Mouse (Mus musculus): ENCODE measurements around the gene Olfr631. TPM values are rescaled to one million over a fixed set of nuclear protein-coding genes. Genes with fewer than 3 reads are reported as not detected.

Olfr631 gene
- total and polyA plus RNA-seq, 2 experiments from 2014 or later, result not detected

DNA sequence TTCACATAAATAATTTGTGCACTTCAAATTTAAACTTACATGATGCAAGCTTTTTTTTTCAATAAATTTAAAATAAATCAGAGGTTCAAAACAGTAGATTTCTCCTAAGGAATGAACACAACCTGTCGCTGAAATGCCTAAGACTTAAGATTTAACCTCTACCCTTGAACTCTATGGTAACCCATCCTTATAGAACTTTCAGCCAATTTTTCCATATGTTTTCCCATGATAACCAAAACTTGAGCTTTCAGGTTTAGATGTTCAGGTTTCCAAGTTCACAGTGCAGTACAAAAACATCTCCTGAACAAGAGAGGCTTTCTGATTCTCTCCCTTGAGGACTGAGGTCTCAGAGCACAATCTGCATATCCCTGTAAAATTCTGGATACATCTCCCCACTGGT is 42.2 kb downstream of the Olfr631 start, which contains the start of gene Olfr635:
Olfr635 (plus strand) TSS at position 301 of the 400 bp plus-strand sequence.
- no peak within 1 kb of the TSS for H3K9ac ChIP-seq (replicated peaks; ENCODE audit: low read depth, low read length)
- H3K4me1 ChIP-seq (ENCODE audit: control insufficient read depth, insufficient read depth), result no peaks in the 10 kb centered on the region
- H3K27me3 ChIP-seq (ENCODE audit: control insufficient read depth, insufficient read depth, low read length), result no peaks in the 10 kb centered on the region
- H3K9me3 ChIP-seq (replicated peaks; ENCODE audit: control insufficient read depth, low read length), result no peaks in the 10 kb centered on the region
- no peak for DNase-seq (ENCODE audit: low spot score)
- no peak within 1 kb of the TSS for H3K4me3 ChIP-seq (ENCODE audit: low read depth, low read length)
- no peak within 1 kb of the TSS for H3K27ac ChIP-seq (ENCODE audit: low read depth)
- no peaks in the 10 kb centered on the region for H3K36me3 ChIP-seq (replicated peaks; ENCODE audit: control insufficient read depth, insufficient read depth, low read length)
- no peak for ATAC-seq (ENCODE audit: insufficient read depth, low read depth)
- WGBS, result 59% methylated on average over 1 of the region's 1 CpGs
- H3K4me2 ChIP-seq (ENCODE audit: low read depth, low read length), result no peak within 1 kb of the TSS
- TF ChIP-seq CTCF (IDR thresholded peaks at IDR 0.05; ENCODE audit: low read depth), result no peak
- no peak for TF ChIP-seq EP300 (IDR thresholded peaks at IDR 0.05; ENCODE audit: low read depth)

GRCm38 (mm10) chr7:103971782-103972181 is 43.2 kb downstream of the Olfr631 start:
- 32% methylated on average over 1 of the region's 1 CpGs for WGBS
- TF ChIP-seq CTCF (IDR thresholded peaks at IDR 0.05; ENCODE audit: low read depth), result no peak
- no peak for TF ChIP-seq EP300 (IDR thresholded peaks at IDR 0.05; ENCODE audit: low read depth)
- DNase-seq (ENCODE audit: low spot score) (no peak), ATAC-seq (ENCODE audit: insufficient read depth, low read depth) (no peak)
- Histone ChIP-seq H3K9ac (replicated peaks; ENCODE audit: low read depth, low read length) (no peak overlapping the region), H3K27me3 (ENCODE audit: control insufficient read depth, insufficient read depth, low read length) (no peaks in the 10 kb centered on the region), H3K4me2 (ENCODE audit: low read depth, low read length) (no peak overlapping the region), H3K36me3 (replicated peaks; ENCODE audit: control insufficient read depth, insufficient read depth, low read length) (no peaks in the 10 kb centered on the region), H3K4me1 (ENCODE audit: control insufficient read depth, insufficient read depth) (no peaks in the 10 kb centered on the region), H3K27ac (ENCODE audit: low read depth) (no peak overlapping the region), H3K9me3 (replicated peaks; ENCODE audit: control insufficient read depth, low read length) (no peaks in the 10 kb centered on the region), H3K4me3 (ENCODE audit: low read depth, low read length) (no peak overlapping the region)

Other genes with a start within 250 kb of the Olfr631 start
Only the 30 nearest of the 33 such genes appear.
- gene Olfr243, start 214.2 kb upstream of the Olfr631 start, total RNA-seq (2014; rRNA removed; ENCODE audit: low replicate concordance), result not detected in 2 replicates
- not detected in 2 replicates for gene Olfr243, start 214.2 kb upstream of the Olfr631 start, polyA plus RNA-seq (2015; fragmentation: Nextera tagmentation; extraction: Ambion mirVana)
- not detected in 2 replicates for gene Olfr628, start 198.5 kb upstream of the Olfr631 start, total RNA-seq (2014; rRNA removed; ENCODE audit: low replicate concordance)
- not detected in 2 replicates for gene Olfr628, start 198.5 kb upstream of the Olfr631 start, polyA plus RNA-seq (2015; fragmentation: Nextera tagmentation; extraction: Ambion mirVana)
- gene Olfr629, start 183.9 kb upstream of the Olfr631 start, total RNA-seq (2014; rRNA removed; ENCODE audit: low replicate concordance), result not detected in 2 replicates
- not detected in 2 replicates for gene Olfr629, start 183.9 kb upstream of the Olfr631 start, polyA plus RNA-seq (2015; fragmentation: Nextera tagmentation; extraction: Ambion mirVana)
- gene Olfr630, start 171.5 kb upstream of the Olfr631 start, total RNA-seq (2014; rRNA removed; ENCODE audit: low replicate concordance), result not detected in 2 replicates
- not detected in 2 replicates for gene Olfr630, start 171.5 kb upstream of the Olfr631 start, polyA plus RNA-seq (2015; fragmentation: Nextera tagmentation; extraction: Ambion mirVana)
- not detected in 2 replicates for gene Olfr69, start 157.2 kb upstream of the Olfr631 start, total RNA-seq (2014; rRNA removed; ENCODE audit: low replicate concordance)
- not detected in 2 replicates for gene Olfr69, start 157.2 kb upstream of the Olfr631 start, polyA plus RNA-seq (2015; fragmentation: Nextera tagmentation; extraction: Ambion mirVana)
- not detected in 2 replicates for gene Olfr68, start 149.1 kb upstream of the Olfr631 start, total RNA-seq (2014; rRNA removed; ENCODE audit: low replicate concordance)
- gene Olfr68, start 149.1 kb upstream of the Olfr631 start, polyA plus RNA-seq (2015; fragmentation: Nextera tagmentation; extraction: Ambion mirVana), result not detected in 2 replicates
- not detected in 2 replicates for gene Olfr67, start 137.0 kb upstream of the Olfr631 start, total RNA-seq (2014; rRNA removed; ENCODE audit: low replicate concordance)
- gene Olfr67, start 137.0 kb upstream of the Olfr631 start, polyA plus RNA-seq (2015; fragmentation: Nextera tagmentation; extraction: Ambion mirVana), result not detected in 2 replicates
- gene Hbb-bt, start 114.8 kb upstream of the Olfr631 start, total RNA-seq (2014; rRNA removed; ENCODE audit: low replicate concordance), result 716 and 1,401 TPM in 2 replicates
- 772 and 1,221 TPM in 2 replicates for gene Hbb-bt, start 114.8 kb upstream of the Olfr631 start, polyA plus RNA-seq (2015; fragmentation: Nextera tagmentation; extraction: Ambion mirVana)
- 5,431 and 6,330 TPM in 2 replicates for gene Hbb-bs, start 100.7 kb upstream of the Olfr631 start, total RNA-seq (2014; rRNA removed; ENCODE audit: low replicate concordance)
- 3,638 and 5,614 TPM in 2 replicates for gene Hbb-bs, start 100.7 kb upstream of the Olfr631 start, polyA plus RNA-seq (2015; fragmentation: Nextera tagmentation; extraction: Ambion mirVana)
- not detected in 2 replicates for gene Hbb-bh2, start 88.3 kb upstream of the Olfr631 start, total RNA-seq (2014; rRNA removed; ENCODE audit: low replicate concordance)
- not detected in 2 replicates for gene Hbb-bh2, start 88.3 kb upstream of the Olfr631 start, polyA plus RNA-seq (2015; fragmentation: Nextera tagmentation; extraction: Ambion mirVana)
- gene Hbb-bh1, start 85.7 kb upstream of the Olfr631 start, total RNA-seq (2014; rRNA removed; ENCODE audit: low replicate concordance), result not detected in 2 replicates
- not detected in 2 replicates for gene Hbb-bh1, start 85.7 kb upstream of the Olfr631 start, polyA plus RNA-seq (2015; fragmentation: Nextera tagmentation; extraction: Ambion mirVana)
- 0.80 TPM in 1 of 2 replicates, not detected in the other for gene Hbb-y, start 75.6 kb upstream of the Olfr631 start, total RNA-seq (2014; rRNA removed; ENCODE audit: low replicate concordance)
- gene Hbb-y, start 75.6 kb upstream of the Olfr631 start, polyA plus RNA-seq (2015; fragmentation: Nextera tagmentation; extraction: Ambion mirVana), result 2.2 and 2.7 TPM in 2 replicates
- not detected in 2 replicates for gene Olfr66, start 42.6 kb upstream of the Olfr631 start, total RNA-seq (2014; rRNA removed; ENCODE audit: low replicate concordance)
- not detected in 2 replicates for gene Olfr66, start 42.6 kb upstream of the Olfr631 start, polyA plus RNA-seq (2015; fragmentation: Nextera tagmentation; extraction: Ambion mirVana)
- gene Olfr64, start 34.3 kb upstream of the Olfr631 start, total RNA-seq (2014; rRNA removed; ENCODE audit: low replicate concordance), result not detected in 2 replicates
- not detected in 2 replicates for gene Olfr64, start 34.3 kb upstream of the Olfr631 start, polyA plus RNA-seq (2015; fragmentation: Nextera tagmentation; extraction: Ambion mirVana)
- gene Olfr65, start 25.3 kb upstream of the Olfr631 start, total RNA-seq (2014; rRNA removed; ENCODE audit: low replicate concordance), result not detected in 2 replicates
- gene Olfr65, start 25.3 kb upstream of the Olfr631 start, polyA plus RNA-seq (2015; fragmentation: Nextera tagmentation; extraction: Ambion mirVana), result not detected in 2 replicates
- not detected in 2 replicates for gene Olfr632, start 5.5 kb downstream of the Olfr631 start, total RNA-seq (2014; rRNA removed; ENCODE audit: low replicate concordance)
- gene Olfr632, start 5.5 kb downstream of the Olfr631 start, polyA plus RNA-seq (2015; fragmentation: Nextera tagmentation; extraction: Ambion mirVana), result not detected in 2 replicates
- gene Olfr633, start 15.6 kb downstream of the Olfr631 start, total RNA-seq (2014; rRNA removed; ENCODE audit: low replicate concordance), result not detected in 2 replicates
- not detected in 2 replicates for gene Olfr633, start 15.6 kb downstream of the Olfr631 start, polyA plus RNA-seq (2015; fragmentation: Nextera tagmentation; extraction: Ambion mirVana)
- not detected in 2 replicates for gene Olfr635, start 42.3 kb downstream of the Olfr631 start, total RNA-seq (2014; rRNA removed; ENCODE audit: low replicate concordance)
- gene Olfr635, start 42.3 kb downstream of the Olfr631 start, polyA plus RNA-seq (2015; fragmentation: Nextera tagmentation; extraction: Ambion mirVana), result not detected in 2 replicates
- not detected in 2 replicates for gene Olfr638, start 69.9 kb downstream of the Olfr631 start, total RNA-seq (2014; rRNA removed; ENCODE audit: low replicate concordance)
- not detected in 2 replicates for gene Olfr638, start 69.9 kb downstream of the Olfr631 start, polyA plus RNA-seq (2015; fragmentation: Nextera tagmentation; extraction: Ambion mirVana)
- gene Olfr639, start 88.5 kb downstream of the Olfr631 start, total RNA-seq (2014; rRNA removed; ENCODE audit: low replicate concordance), result not detected in 2 replicates
- gene Olfr639, start 88.5 kb downstream of the Olfr631 start, polyA plus RNA-seq (2015; fragmentation: Nextera tagmentation; extraction: Ambion mirVana), result not detected in 2 replicates
- gene Olfr640, start 96.7 kb downstream of the Olfr631 start, total RNA-seq (2014; rRNA removed; ENCODE audit: low replicate concordance), result not detected in 2 replicates
- not detected in 2 replicates for gene Olfr640, start 96.7 kb downstream of the Olfr631 start, polyA plus RNA-seq (2015; fragmentation: Nextera tagmentation; extraction: Ambion mirVana)
- not detected in 2 replicates for gene Olfr641, start 106.6 kb downstream of the Olfr631 start, total RNA-seq (2014; rRNA removed; ENCODE audit: low replicate concordance)
- not detected in 2 replicates for gene Olfr641, start 106.6 kb downstream of the Olfr631 start, polyA plus RNA-seq (2015; fragmentation: Nextera tagmentation; extraction: Ambion mirVana)
- gene Olfr642, start 123.8 kb downstream of the Olfr631 start, total RNA-seq (2014; rRNA removed; ENCODE audit: low replicate concordance), result not detected in 2 replicates
- gene Olfr642, start 123.8 kb downstream of the Olfr631 start, polyA plus RNA-seq (2015; fragmentation: Nextera tagmentation; extraction: Ambion mirVana), result not detected in 2 replicates
- gene 4930516K23Rik, start 132.6 kb downstream of the Olfr631 start, total RNA-seq (2014; rRNA removed; ENCODE audit: low replicate concordance), result not detected in 2 replicates
- gene 4930516K23Rik, start 132.6 kb downstream of the Olfr631 start, polyA plus RNA-seq (2015; fragmentation: Nextera tagmentation; extraction: Ambion mirVana), result not detected in 2 replicates
- not detected in 2 replicates for gene Olfr644, start 143.0 kb downstream of the Olfr631 start, total RNA-seq (2014; rRNA removed; ENCODE audit: low replicate concordance)
- not detected in 2 replicates for gene Olfr644, start 143.0 kb downstream of the Olfr631 start, polyA plus RNA-seq (2015; fragmentation: Nextera tagmentation; extraction: Ambion mirVana)
- gene Olfr645, start 156.6 kb downstream of the Olfr631 start, total RNA-seq (2014; rRNA removed; ENCODE audit: low replicate concordance), result not detected in 2 replicates
- gene Olfr645, start 156.6 kb downstream of the Olfr631 start, polyA plus RNA-seq (2015; fragmentation: Nextera tagmentation; extraction: Ambion mirVana), result not detected in 2 replicates
- not detected in 2 replicates for gene Olfr646, start 176.0 kb downstream of the Olfr631 start, total RNA-seq (2014; rRNA removed; ENCODE audit: low replicate concordance)
- not detected in 2 replicates for gene Olfr646, start 176.0 kb downstream of the Olfr631 start, polyA plus RNA-seq (2015; fragmentation: Nextera tagmentation; extraction: Ambion mirVana)
- not detected in 2 replicates for gene Ubqln5, start 201.0 kb downstream of the Olfr631 start, total RNA-seq (2014; rRNA removed; ENCODE audit: low replicate concordance)
- gene Ubqln5, start 201.0 kb downstream of the Olfr631 start, polyA plus RNA-seq (2015; fragmentation: Nextera tagmentation; extraction: Ambion mirVana), result not detected in 2 replicates
- not detected in 2 replicates for gene Olfr643, start 208.6 kb downstream of the Olfr631 start, total RNA-seq (2014; rRNA removed; ENCODE audit: low replicate concordance)
- not detected in 2 replicates for gene Olfr643, start 208.6 kb downstream of the Olfr631 start, polyA plus RNA-seq (2015; fragmentation: Nextera tagmentation; extraction: Ambion mirVana)
- not detected in 2 replicates for gene Ubqln3, start 214.5 kb downstream of the Olfr631 start, total RNA-seq (2014; rRNA removed; ENCODE audit: low replicate concordance)
- not detected in 2 replicates for gene Ubqln3, start 214.5 kb downstream of the Olfr631 start, polyA plus RNA-seq (2015; fragmentation: Nextera tagmentation; extraction: Ambion mirVana)

Data from heart, postnatal 0 days (tissue).